Mouse (Mus musculus): ENCODE results near the gene Sntb2. TPM values are rescaled to one million over a fixed set of nuclear protein-coding genes. Genes with fewer than 3 reads are reported as not detected.
"Not testable (repeated sequence)": the region's sequence is repeated elsewhere in the genome, so short reads cannot be mapped to it uniquely, and the experiment has no call there.

Sntb2 gene
- polyA plus RNA-seq, 1 experiment, result 6.9 TPM

- H3K27ac ChIP-seq (replicated peaks; ENCODE audit: low read depth, low read length), result no peak overlapping the region
- no peaks in the 10 kb centered on the region; the same call in 1 of the 2 replicates for H3K4me1 ChIP-seq (ENCODE audit: control insufficient read depth, insufficient read depth, insufficient read length, low read length)
- H3K4me3 ChIP-seq (ENCODE audit: insufficient read depth, low read depth, low read length), result no peak overlapping the region
Measured at GRCm38 (mm10) chr8:106920395-106920741, 15.2 kb upstream of the Sntb2 start.

- Histone ChIP-seq H3K4me1 (ENCODE audit: control insufficient read depth, insufficient read depth, insufficient read length, low read length) (no peaks in the 10 kb centered on the region; the same call in 1 of the 2 replicates), H3K4me3 (ENCODE audit: insufficient read depth, low read depth, low read length) (no peak overlapping the region), H3K27ac (replicated peaks; ENCODE audit: low read depth, low read length) (peak overlapping the region; percentile 4; the same call in 1 of the 2 replicates)
Measured at GRCm38 (mm10) chr8:106924057-106924456, 11.5 kb upstream of the Sntb2 start.

GRCm38 (mm10) chr8:106924904-106925349, 10.6 kb upstream of the Sntb2 start:
- Histone ChIP-seq H3K27ac (replicated peaks; ENCODE audit: low read depth, low read length) (peak overlapping the region; percentile 4; the same call in 1 of the 2 replicates), H3K4me1 (ENCODE audit: control insufficient read depth, insufficient read depth, insufficient read length, low read length) (peaks cover under 1% of the 10 kb centered on the region; the same call in 1 of the 2 replicates), H3K4me3 (ENCODE audit: insufficient read depth, low read depth, low read length) (no peak overlapping the region)

GRCm38 (mm10) chr8:106925446-106925845, 10.1 kb upstream of the Sntb2 start:
- Histone ChIP-seq H3K4me3 (ENCODE audit: insufficient read depth, low read depth, low read length) (no peak overlapping the region), H3K4me1 (ENCODE audit: control insufficient read depth, insufficient read depth, insufficient read length, low read length) (peaks cover 4% of the 10 kb centered on the region; the same call in 1 of the 2 replicates), H3K27ac (replicated peaks; ENCODE audit: low read depth, low read length) (peak overlapping the region; percentile 16; the same call in 1 of the 2 replicates)

- peaks cover 10% of the 10 kb centered on the region; the same call in 1 of the 2 replicates for H3K4me1 ChIP-seq (ENCODE audit: control insufficient read depth, insufficient read depth, insufficient read length, low read length)
- no peak overlapping the region for H3K4me3 ChIP-seq (ENCODE audit: insufficient read depth, low read depth, low read length)
- H3K27ac ChIP-seq (replicated peaks; ENCODE audit: low read depth, low read length), result no peak overlapping the region
Measured at GRCm38 (mm10) chr8:106927247-106927646, 8.3 kb upstream of the Sntb2 start.

GRCm38 (mm10) chr8:106928182-106928581, 7.4 kb upstream of the Sntb2 start:
- H3K4me1 ChIP-seq (ENCODE audit: control insufficient read depth, insufficient read depth, insufficient read length, low read length), result peaks cover 13% of the 10 kb centered on the region
- H3K4me3 ChIP-seq (ENCODE audit: insufficient read depth, low read depth, low read length); H3K27ac ChIP-seq (replicated peaks; ENCODE audit: low read depth, low read length): not testable (repeated sequence)

GRCm38 (mm10) chr8:106929155-106929913, 6.2 kb upstream of the Sntb2 start:
- Histone ChIP-seq H3K27ac (replicated peaks; ENCODE audit: low read depth, low read length) (peak overlapping the region; percentile 83), H3K4me1 (ENCODE audit: control insufficient read depth, insufficient read depth, insufficient read length, low read length) (peaks cover 13% of the 10 kb centered on the region), H3K4me3 (ENCODE audit: insufficient read depth, low read depth, low read length) (no peak overlapping the region)

- Histone ChIP-seq H3K4me3 (ENCODE audit: insufficient read depth, low read depth, low read length) (no peak overlapping the region), H3K4me1 (ENCODE audit: control insufficient read depth, insufficient read depth, insufficient read length, low read length) (peaks cover 13% of the 10 kb centered on the region), H3K27ac (replicated peaks; ENCODE audit: low read depth, low read length) (peak overlapping the region; percentile 83)
Measured at GRCm38 (mm10) chr8:106929921-106930320, 5.6 kb upstream of the Sntb2 start.

GRCm38 (mm10) chr8:106932376-106933065, 3.0 kb upstream of the Sntb2 start:
- H3K4me3 ChIP-seq (ENCODE audit: insufficient read depth, low read depth, low read length), result peak overlapping the region; percentile 36
- peaks cover 16% of the 10 kb centered on the region for H3K4me1 ChIP-seq (ENCODE audit: control insufficient read depth, insufficient read depth, insufficient read length, low read length)
- H3K27ac ChIP-seq (replicated peaks; ENCODE audit: low read depth, low read length), result 0 out of 2 replicates have a peak overlapping the region, but pooled peaks have one; percentile 11

- peaks cover 18% of the 10 kb centered on the region for H3K4me1 ChIP-seq (ENCODE audit: control insufficient read depth, insufficient read depth, insufficient read length, low read length)
- no peak overlapping the region for H3K4me3 ChIP-seq (ENCODE audit: insufficient read depth, low read depth, low read length)
- H3K27ac ChIP-seq (replicated peaks; ENCODE audit: low read depth, low read length), result no peak overlapping the region
Measured at GRCm38 (mm10) chr8:106933506-106934143, 1.9 kb upstream of the Sntb2 start.

GRCm38 (mm10) chr8:106934226-106934977, 1.1 kb upstream of the Sntb2 start:
- Histone ChIP-seq H3K4me3 (ENCODE audit: insufficient read depth, low read depth, low read length) (no peak overlapping the region), H3K4me1 (ENCODE audit: control insufficient read depth, insufficient read depth, insufficient read length, low read length) (peaks cover 18% of the 10 kb centered on the region), H3K27ac (replicated peaks; ENCODE audit: low read depth, low read length) (no peak overlapping the region)

GRCm38 (mm10) chr8:106935899-106936477, 438 bp downstream of the Sntb2 start:
- Histone ChIP-seq H3K4me1 (ENCODE audit: control insufficient read depth, insufficient read depth, insufficient read length, low read length) (peaks cover 14% of the 10 kb centered on the region), H3K4me3 (ENCODE audit: insufficient read depth, low read depth, low read length) (peak overlapping the region; percentile 91), H3K27ac (replicated peaks; ENCODE audit: low read depth, low read length) (peak overlapping the region; percentile 78)

GRCm38 (mm10) chr8:106936478-106937051, 1.0 kb downstream of the Sntb2 start:
- H3K4me1 ChIP-seq (ENCODE audit: control insufficient read depth, insufficient read depth, insufficient read length, low read length), result peaks cover 14% of the 10 kb centered on the region
- H3K27ac ChIP-seq (replicated peaks; ENCODE audit: low read depth, low read length), result peak overlapping the region; percentile 78
- H3K4me3 ChIP-seq (ENCODE audit: insufficient read depth, low read depth, low read length), result peak overlapping the region; percentile 91
